Mouse (Mus musculus) hindbrain, postnatal 0 days (tissue): ENCODE data around the gene Cdk9. TPM values are rescaled to one million over a fixed set of nuclear protein-coding genes. Genes with fewer than 3 reads are reported as not detected.

Source experiments
- ATAC-seq: fragments of 200-750 bp; cut with Nextera tagmentation; 2 replicates; pipeline ENCODE4 v1.8.0; 2017; ENCODE audit warnings: mild to moderate bottlenecking, moderate TSS enrichment, moderate library complexity
- DNase-seq: peaks from one replicate; pipeline ENCODE4 v3.0.0-alpha.2; 2015; ENCODE audit warnings: low spot score
- H3K27ac ChIP-seq: fragments of 300-500 bp; sonication (generic); 2 replicates; pipeline ENCODE4 v1.5.1; 2014; ENCODE audit warnings: mild to moderate bottlenecking
- H3K27me3 ChIP-seq: fragments of 300-500 bp; sonication (generic); 2 replicates; pipeline ENCODE4 v1.6.1; 2014; ENCODE audit warnings: low read length, mixed read lengths; ENCODE audit not compliant: insufficient read depth
- H3K36me3 ChIP-seq: fragments of 300-500 bp; sonication (generic); 2 replicates; pipeline ENCODE4 v1.6.1; 2014; ENCODE audit warnings: low read length, mixed read lengths; ENCODE audit not compliant: insufficient read depth
- H3K4me1 ChIP-seq: fragments of 300-500 bp; sonication (generic); 2 replicates; pipeline ENCODE4 v1.6.1; 2014; ENCODE audit warnings: antibody characterized with exemption, low read length, mixed read lengths; ENCODE audit not compliant: insufficient read depth
- H3K4me2 ChIP-seq: fragments of 300-500 bp; sonication (generic); 2 replicates; pipeline ENCODE4 v1.6.1; 2014; ENCODE audit warnings: low read depth, mild to moderate bottlenecking, low read length, moderate library complexity, mixed read lengths
- H3K4me3 ChIP-seq: fragments of 300-500 bp; sonication (generic); 2 replicates; pipeline ENCODE4 v1.5.1; 2014; ENCODE audit warnings: low read length
- H3K9ac ChIP-seq: fragments of 300-500 bp; sonication (generic); replicated peaks from 2 replicates; pipeline ENCODE4 v1.6.1; 2014; ENCODE audit warnings: mild to moderate bottlenecking, low read length, moderate library complexity, mixed read lengths
- H3K9me3 ChIP-seq: fragments of 300-500 bp; sonication (generic); 2 replicates; pipeline ENCODE4 v1.6.1; 2016; ENCODE audit warnings: low read length, mixed read lengths
- CTCF ChIP-seq: IDR thresholded peaks from 2 replicates; pipeline ENCODE4 v1.5.1; 2016; ENCODE audit warnings: antibody characterized with exemption, control low read depth, low read depth
- WGBS: fragments of 180-500 bp; shearing (Covaris S2); extraction: QIAGEN DNeasy Blood & Tissue Kit; methylation state at CpG from one replicate; pipeline ENCODE4 v1.1.7; 2014; 5-methylcytosine and 5-hydroxymethylcytosine counted together
- microRNA counts: library from miRNA; unstranded; fragments of <30 nt; microRNA quantifications from one replicate; lab custom pipeline; 2015
- microRNA-seq, 2 experiments: library from miRNA; unstranded; fragments of <30 nt; microRNA quantifications; one replicate each; pipeline ENCODE4; 2016
- polyA plus RNA-seq: library from polyadenylated mRNA; unstranded; fragments of >200 nt; fragmentation: Nextera tagmentation; extraction: Ambion mirVana; gene quantifications from 2 replicates; pipeline ENCODE4 v1.2.1, GENCODE M21; 2015
- total RNA-seq: library from RNA; depleted of rRNA; stranded (reverse); fragments of >200 nt; gene quantifications from 2 replicates; pipeline ENCODE4 v1.2.3, GENCODE M21; 2014; rRNA removed

Gene Cdk9
- total and polyA plus RNA-seq, 2 experiments from 2014 or later: 65.3 to 108 TPM

- H3K4me2 ChIP-seq: no peak overlapping the region
- TF ChIP-seq CTCF: no peak
- no peak overlapping the region for H3K27ac ChIP-seq
- ATAC-seq (no peak), DNase-seq (no peak)
- WGBS: 65% methylated on average over 8 of the region's 8 CpGs
- no peak overlapping the region for H3K4me3 ChIP-seq
- no peaks in the 10 kb centered on the region for H3K36me3 ChIP-seq
- no peaks in the 10 kb centered on the region for H3K4me1 ChIP-seq
- H3K9me3 ChIP-seq: no peaks in the 10 kb centered on the region
- H3K9ac ChIP-seq: no peak overlapping the region
- H3K27me3 ChIP-seq: no peaks in the 10 kb centered on the region
Measured at GRCm38 (mm10) chr2:32665345-32665744, 47.5 kb downstream of the Cdk9 start.

- Histone ChIP-seq H3K4me3 (no peak overlapping the region), H3K27ac (no peak overlapping the region), H3K36me3 (no peaks in the 10 kb centered on the region), H3K9me3 (no peaks in the 10 kb centered on the region), H3K4me2 (no peak overlapping the region), H3K27me3 (no peaks in the 10 kb centered on the region), H3K4me1 (no peaks in the 10 kb centered on the region), H3K9ac (no peak overlapping the region)
- WGBS: 52% methylated on average over 5 of the region's 5 CpGs
- no peak for TF ChIP-seq CTCF
- DNase-seq (no peak), ATAC-seq (no peak)
Measured at GRCm38 (mm10) chr2:32662291-32662690, 50.6 kb downstream of the Cdk9 start.

GRCm38 (mm10) chr2:32661509-32662107 is 51.3 kb downstream of the Cdk9 start:
- Histone ChIP-seq H3K4me3 (no peak overlapping the region), H3K4me1 (no peaks in the 10 kb centered on the region), H3K4me2 (no peak overlapping the region), H3K9me3 (no peaks in the 10 kb centered on the region), H3K27ac (no peak overlapping the region; the same call in 1 of the 2 replicates), H3K27me3 (no peaks in the 10 kb centered on the region), H3K36me3 (no peaks in the 10 kb centered on the region), H3K9ac (no peak overlapping the region)
- 59% methylated on average over 7 of the region's 7 CpGs for WGBS
- ATAC-seq: no peak
- TF ChIP-seq CTCF: no peak
- no peak for DNase-seq

GRCm38 (mm10) chr2:32658873-32659272 is 54.0 kb downstream of the Cdk9 start:
- Histone ChIP-seq H3K4me1 (no peaks in the 10 kb centered on the region), H3K27me3 (no peaks in the 10 kb centered on the region), H3K27ac (no peak overlapping the region), H3K4me2 (no peak overlapping the region), H3K9me3 (no peaks in the 10 kb centered on the region), H3K36me3 (no peaks in the 10 kb centered on the region), H3K4me3 (no peak overlapping the region), H3K9ac (no peak overlapping the region)
- 90% methylated on average over 2 of the region's 2 CpGs for WGBS
- DNase-seq: no peak
- no peak for TF ChIP-seq CTCF
- no peak for ATAC-seq

- Histone ChIP-seq H3K4me2 (no peak overlapping the region), H3K27me3 (no peaks in the 10 kb centered on the region), H3K36me3 (no peaks in the 10 kb centered on the region), H3K27ac (no peak overlapping the region), H3K4me1 (no peaks in the 10 kb centered on the region), H3K4me3 (no peak overlapping the region), H3K9me3 (no peaks in the 10 kb centered on the region), H3K9ac (no peak overlapping the region)
- ATAC-seq (no peak; the same call in 1 of the 2 replicates), DNase-seq (no peak)
- TF ChIP-seq CTCF: no peak
- 66% methylated on average over 12 of the region's 12 CpGs for WGBS
Measured at GRCm38 (mm10) chr2:32655826-32656225, 57.0 kb downstream of the Cdk9 start.

MicroRNAs within 50 kb of the gene (microRNA counts, 519-probe panel; counts per million panel counts)
- microRNA mmu-miR-2861 (lab: Ali Mortazavi, UCI): not detected

Small RNA genes within 50 kb of the gene (microRNA-seq; reads per million reads assigned to microRNA genes)
- 0 reads per million in 2 experiments for gene Gm47291
- gene Mir2861: 0 reads per million in 2 experiments
- 0 reads per million in 2 experiments for gene Mir3960
- 0 to 0.18 reads per million in 2 experiments for gene Mir8093

Other genes with a start within 250 kb of the Cdk9 start
- 23.6 and 25.4 TPM in 2 replicates for gene Fam102a, start 177.7 kb downstream of the Cdk9 start, total RNA-seq
- 7.9 and 8.2 TPM in 2 replicates for gene Fam102a, start 177.7 kb downstream of the Cdk9 start, polyA plus RNA-seq
- gene Dpm2, start 142.2 kb downstream of the Cdk9 start, total RNA-seq: 64.1 and 70.8 TPM in 2 replicates
- gene Dpm2, start 142.2 kb downstream of the Cdk9 start, polyA plus RNA-seq: 139 and 146 TPM in 2 replicates
- 15.1 and 35.0 TPM in 2 replicates for gene Pip5kl1, start 138.3 kb downstream of the Cdk9 start, total RNA-seq
- gene Pip5kl1, start 138.3 kb downstream of the Cdk9 start, polyA plus RNA-seq: 16.7 and 19.1 TPM in 2 replicates
- gene 9430097D07Rik, start 137.4 kb downstream of the Cdk9 start, total RNA-seq: 0.21 and 0.83 TPM in 2 replicates
- 0.73 and 0.76 TPM in 2 replicates for gene 9430097D07Rik, start 137.4 kb downstream of the Cdk9 start, polyA plus RNA-seq
- gene St6galnac4, start 126.0 kb downstream of the Cdk9 start, total RNA-seq: 66.9 and 75.7 TPM in 2 replicates
- gene St6galnac4, start 126.0 kb downstream of the Cdk9 start, polyA plus RNA-seq: 45.6 and 47.5 TPM in 2 replicates
- gene St6galnac6, start 113.4 kb downstream of the Cdk9 start, total RNA-seq: 87.0 and 114 TPM in 2 replicates
- 39.5 and 40.9 TPM in 2 replicates for gene St6galnac6, start 113.4 kb downstream of the Cdk9 start, polyA plus RNA-seq
- 89.8 and 92.2 TPM in 2 replicates for gene Ak1, start 91.3 kb downstream of the Cdk9 start, total RNA-seq
- 103 and 106 TPM in 2 replicates for gene Ak1, start 91.3 kb downstream of the Cdk9 start, polyA plus RNA-seq
- 23.7 and 24.1 TPM in 2 replicates for gene Eng, start 66.5 kb downstream of the Cdk9 start, total RNA-seq
- 23.7 and 23.8 TPM in 2 replicates for gene Eng, start 66.5 kb downstream of the Cdk9 start, polyA plus RNA-seq
- gene Fpgs, start 8.9 kb downstream of the Cdk9 start, total RNA-seq: 23.1 and 32.6 TPM in 2 replicates
- gene Fpgs, start 8.9 kb downstream of the Cdk9 start, polyA plus RNA-seq: 22.8 and 23.4 TPM in 2 replicates
- 43.8 and 56.9 TPM in 2 replicates for gene Sh2d3c, start 8.0 kb upstream of the Cdk9 start, total RNA-seq
- gene Sh2d3c, start 8.0 kb upstream of the Cdk9 start, polyA plus RNA-seq: 49.5 and 52.8 TPM in 2 replicates
- 1.7 and 3.2 TPM in 2 replicates for gene 6330409D20Rik, start 27.9 kb upstream of the Cdk9 start, total RNA-seq
- 3.6 and 5.1 TPM in 2 replicates for gene 6330409D20Rik, start 27.9 kb upstream of the Cdk9 start, polyA plus RNA-seq
- gene Tor2a, start 44.2 kb upstream of the Cdk9 start, total RNA-seq: 75.1 and 81.1 TPM in 2 replicates
- gene Tor2a, start 44.2 kb upstream of the Cdk9 start, polyA plus RNA-seq: 48.2 and 49.1 TPM in 2 replicates
- 0.78 and 1.6 TPM in 2 replicates for gene Ttc16, start 62.6 kb upstream of the Cdk9 start, total RNA-seq
- gene Ttc16, start 62.6 kb upstream of the Cdk9 start, polyA plus RNA-seq: 0.58 and 0.76 TPM in 2 replicates
- 0.75 and 2.9 TPM in 2 replicates for gene Ptrh1, start 62.7 kb upstream of the Cdk9 start, total RNA-seq
- gene Ptrh1, start 62.7 kb upstream of the Cdk9 start, polyA plus RNA-seq: 4.0 and 4.4 TPM in 2 replicates
- gene Cfap157, start 71.4 kb upstream of the Cdk9 start, total RNA-seq: 0.16 and 0.40 TPM in 2 replicates
- gene Cfap157, start 71.4 kb upstream of the Cdk9 start, polyA plus RNA-seq: 0.64 and 1.1 TPM in 2 replicates
- gene Stxbp1, start 134.2 kb upstream of the Cdk9 start, total RNA-seq: 142 and 149 TPM in 2 replicates
- gene Stxbp1, start 134.2 kb upstream of the Cdk9 start, polyA plus RNA-seq: 318 and 348 TPM in 2 replicates
- 49.8 and 52.7 TPM in 2 replicates for gene Fam129b, start 163.0 kb upstream of the Cdk9 start, total RNA-seq
- gene Fam129b, start 163.0 kb upstream of the Cdk9 start, polyA plus RNA-seq: 20.8 and 23.5 TPM in 2 replicates
- gene Rpl12, start 248.5 kb upstream of the Cdk9 start, total RNA-seq: 154 and 168 TPM in 2 replicates
- gene Rpl12, start 248.5 kb upstream of the Cdk9 start, polyA plus RNA-seq: 92.2 and 101 TPM in 2 replicates
- gene Lrsam1, start 248.5 kb upstream of the Cdk9 start, total RNA-seq: 37.9 and 50.0 TPM in 2 replicates
- 19.5 and 22.1 TPM in 2 replicates for gene Lrsam1, start 248.5 kb upstream of the Cdk9 start, polyA plus RNA-seq